Mouse (Mus musculus) heart, postnatal 25 days (tissue): ENCODE results near the gene B4galt1. TPM values are rescaled to one million over a fixed set of nuclear protein-coding genes. Genes with fewer than 3 reads are reported as not detected.

Experiments
- DNase-seq: peaks from one replicate; pipeline ENCODE4 v3.0.0; 2022; ENCODE audit warnings: low spot score
- intact Hi-C: fragments of 180-260 bp; cut with DNase I; formaldehyde crosslinking; loops from one replicate; pipeline ENCODE4 v1.15.1; 2025
- total RNA-seq, 2 experiments: library from RNA; stranded (reverse); gene quantifications; 2 replicates each; pipeline ENCODE4 v1.2.3; 2021

Gene B4galt1
- total RNA-seq, 2 experiments from 2014 or later: 58.2 to 70.4 TPM

GRCm38 (mm10) chr4:40825146-40825545 is 28.7 kb downstream of the B4galt1 start:
- no peak for DNase-seq
- intact Hi-C loops: no loop called here

DNA sequence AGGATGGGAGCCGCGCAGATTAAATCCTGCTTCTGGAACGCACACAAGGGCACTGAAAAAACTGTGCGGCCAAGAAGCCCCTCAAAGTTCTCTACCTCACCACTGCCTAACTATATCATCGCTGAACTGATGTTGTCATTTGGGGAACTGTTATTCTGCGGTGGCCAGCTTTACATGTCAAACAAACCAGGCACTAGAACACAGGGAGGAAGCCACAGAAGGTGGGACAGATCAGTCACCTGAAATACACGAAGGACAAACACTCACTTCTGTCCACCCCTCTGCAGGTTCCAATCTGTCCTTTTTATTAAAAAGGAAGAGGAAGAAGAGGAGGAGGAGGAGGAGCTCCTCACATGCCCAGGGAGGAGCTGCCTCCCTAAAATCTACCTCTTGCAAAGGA is 29.3 kb downstream of the B4galt1 start:
- no peak for DNase-seq
- intact Hi-C loops: no loop called here

DNA sequence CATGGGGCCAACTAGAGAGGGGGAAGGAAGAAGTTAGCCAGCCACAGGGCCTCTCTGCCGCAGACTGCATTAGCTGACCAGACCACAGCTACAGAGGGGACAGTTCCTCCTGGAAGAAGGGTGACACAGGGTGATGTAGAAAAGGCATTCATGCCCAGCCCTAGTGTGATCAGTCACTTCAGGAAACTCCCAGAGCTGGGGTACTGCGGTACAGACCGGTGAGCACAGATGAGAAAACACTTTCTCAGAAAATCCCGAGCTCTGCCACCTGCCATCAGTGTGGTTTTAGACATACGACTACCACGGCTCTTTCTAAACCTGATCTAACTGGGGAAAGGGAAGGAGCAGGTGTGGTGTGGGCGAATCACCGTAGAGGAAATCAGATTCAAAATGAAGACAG is 30.1 kb downstream of the B4galt1 start:
- intact Hi-C loops: no loop called here

GRCm38 (mm10) chr4:40823151-40823550 is 30.7 kb downstream of the B4galt1 start:
- no peak for DNase-seq
- intact Hi-C loops: no loop called here

More for the DNA sequence above, 30.1 kb downstream of the B4galt1 start:
- no peak for DNase-seq

DNA sequence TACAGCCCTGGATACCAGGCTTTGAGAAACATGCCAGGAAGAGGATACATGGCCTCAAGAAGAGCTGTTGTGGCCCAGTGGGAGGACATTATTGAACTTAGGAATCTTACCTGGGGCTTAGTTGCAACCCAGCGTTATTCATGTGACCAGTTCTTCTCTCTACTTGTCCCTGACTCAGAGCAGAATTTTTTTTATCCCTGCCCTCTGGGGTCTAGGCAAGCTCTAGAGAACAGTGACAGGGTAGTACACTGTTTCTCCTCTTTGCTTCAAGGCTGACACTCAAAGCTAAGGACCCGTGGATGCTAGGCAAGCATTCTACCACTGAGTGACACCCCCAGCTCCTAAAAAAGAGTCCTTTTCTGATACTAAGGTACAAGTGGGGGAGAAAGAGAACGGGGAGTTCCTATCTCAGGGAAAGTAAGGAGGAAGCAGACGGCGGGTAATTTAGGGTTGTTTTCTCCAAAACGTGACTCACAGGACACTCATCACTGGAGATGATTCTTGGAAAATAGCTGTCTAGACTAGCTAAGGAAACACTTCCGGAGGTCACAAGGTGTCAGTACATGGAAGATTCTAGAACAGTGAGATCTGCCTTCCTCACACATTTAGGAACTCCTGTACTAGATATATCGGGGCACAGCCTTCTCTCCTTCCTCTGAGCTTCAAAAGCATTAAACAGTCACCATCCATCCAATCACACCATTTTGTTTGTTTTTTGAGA is 32.3 kb downstream of the B4galt1 start:
- no peak for DNase-seq
- intact Hi-C loops: loop anchor here (1.0 to 2.0 kb wide), 2 partner anchors 12 to 31 kb away; no protein-coding TSS in a partner anchor

- intact Hi-C loops: loop anchor here (1.0 to 2.0 kb wide), 2 partner anchors 12 to 32 kb away; no protein-coding TSS in a partner anchor
- no peak for DNase-seq
Measured at GRCm38 (mm10) chr4:40820903-40821302, 32.9 kb downstream of the B4galt1 start.

DNA sequence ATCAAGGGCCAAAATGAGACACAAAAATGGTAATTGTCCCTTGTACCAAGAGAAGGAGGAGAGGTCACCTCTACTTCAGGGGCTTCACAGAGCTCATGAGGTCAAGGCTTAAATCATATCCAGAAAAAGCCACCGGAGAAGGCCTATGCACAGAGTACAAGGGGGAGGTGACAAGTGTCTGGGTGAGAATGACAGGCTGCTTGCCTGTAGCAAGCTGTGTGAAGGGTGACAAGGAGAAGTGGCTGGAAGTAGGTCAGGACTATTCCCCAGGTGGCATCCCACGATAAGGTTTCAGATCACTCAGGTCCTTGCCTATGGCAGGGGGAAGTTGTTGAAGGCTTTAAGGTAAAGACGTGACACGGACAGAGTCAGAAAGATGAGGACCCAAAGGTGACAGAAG is 33.8 kb downstream of the B4galt1 start:
- no peak for DNase-seq
- intact Hi-C loops: loop anchor here (2.0 kb wide), 1 partner anchor 33 kb away; no protein-coding TSS in a partner anchor

- intact Hi-C loops: no loop called here
- no peak for DNase-seq
Measured at GRCm38 (mm10) chr4:40819151-40819550, 34.7 kb downstream of the B4galt1 start.

- intact Hi-C loops: no loop called here
- DNase-seq: no peak
Measured at GRCm38 (mm10) chr4:40818421-40818820, 35.4 kb downstream of the B4galt1 start.

DNA sequence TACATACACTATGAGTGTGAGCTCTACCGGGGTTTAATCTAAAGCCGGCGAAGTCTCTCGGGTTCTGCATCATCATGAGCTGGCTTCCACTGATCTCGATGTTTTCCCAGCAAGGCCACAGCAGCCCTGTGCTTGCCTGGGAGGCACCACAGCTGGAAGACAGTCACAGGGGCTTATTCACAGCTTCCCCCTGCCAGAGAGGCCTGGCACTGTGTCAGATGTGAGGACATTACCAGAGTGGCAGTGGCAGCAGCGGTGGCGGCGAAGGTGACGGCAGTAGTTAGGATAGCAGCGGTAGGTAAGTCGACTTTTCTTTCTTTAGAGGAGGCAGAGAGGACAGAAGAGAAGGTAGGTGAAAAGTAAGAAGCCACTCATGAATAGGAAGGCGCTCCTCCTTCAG is 35.9 kb downstream of the B4galt1 start:
- intact Hi-C loops: no loop called here
- no peak for DNase-seq

GRCm38 (mm10) chr4:40815775-40816372 is 37.9 kb downstream of the B4galt1 start:
- no peak for DNase-seq
- intact Hi-C loops: no loop called here

- intact Hi-C loops: no loop called here
- no peak for DNase-seq
Measured at GRCm38 (mm10) chr4:40815120-40815519, 38.7 kb downstream of the B4galt1 start.

DNA sequence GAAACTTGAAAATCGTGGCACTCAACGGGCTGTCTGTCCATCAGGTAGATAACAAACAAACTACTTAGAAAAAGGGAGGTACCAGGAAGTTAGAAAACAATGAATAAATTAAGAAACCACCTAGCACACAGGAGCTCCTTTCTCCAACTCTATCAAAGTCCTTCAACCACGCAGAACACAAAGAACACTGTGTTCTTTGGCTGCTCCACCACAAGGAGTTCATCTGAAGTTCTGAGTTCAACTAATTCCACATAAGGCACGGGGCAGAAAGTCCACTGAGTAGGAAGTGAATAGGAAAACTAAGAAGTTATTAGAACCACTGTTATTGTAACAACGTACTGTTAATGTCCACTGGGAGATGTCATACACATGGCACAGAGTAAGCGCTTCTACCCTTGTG is 39.4 kb downstream of the B4galt1 start:
- intact Hi-C loops: no loop called here
- DNase-seq: no peak

DNA sequence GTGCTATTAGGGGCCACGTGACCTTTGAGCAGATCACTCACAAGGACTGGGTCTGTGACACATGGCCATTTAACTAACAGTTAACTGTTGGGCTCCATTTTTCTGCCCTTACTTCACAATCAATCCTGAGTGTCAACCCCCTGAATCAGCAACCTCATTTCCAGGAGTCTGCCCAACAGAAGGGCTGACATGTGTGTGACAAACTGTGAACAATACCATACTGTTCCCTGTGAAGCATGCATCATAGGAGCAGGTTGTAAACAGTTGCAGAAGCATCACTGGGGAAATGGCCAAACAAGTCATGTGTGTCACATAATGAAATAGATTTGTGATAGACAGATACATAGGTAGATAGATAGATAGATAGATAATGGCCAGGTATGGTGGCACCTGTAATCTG is 40.9 kb downstream of the B4galt1 start:
- DNase-seq: no peak
- intact Hi-C loops: no loop called here

DNA sequence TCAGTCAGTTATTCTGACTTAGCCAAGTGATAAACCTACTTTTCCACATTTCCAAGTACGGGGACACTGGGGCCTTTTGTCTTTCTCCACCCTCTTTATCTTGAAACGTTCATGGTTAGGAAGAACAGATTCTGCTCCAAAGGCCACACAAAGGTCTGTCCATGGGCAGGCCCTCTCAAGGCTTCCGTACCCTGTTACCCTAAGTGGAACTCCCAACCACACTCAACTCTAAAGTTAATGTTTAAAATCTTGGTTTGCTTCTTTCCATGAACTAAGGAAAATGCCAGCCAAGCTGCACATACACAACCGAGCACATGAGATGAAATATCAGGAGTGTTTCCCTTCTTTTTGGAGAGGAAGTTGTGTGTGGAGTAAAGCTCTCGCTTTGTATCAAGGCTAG is 43.3 kb downstream of the B4galt1 start:
- intact Hi-C loops: no loop called here

GRCm38 (mm10) chr4:40807382-40807781 is 46.4 kb downstream of the B4galt1 start:
- intact Hi-C loops: no loop called here
- no peak for DNase-seq

More for the DNA sequence above, 43.3 kb downstream of the B4galt1 start:
- DNase-seq: no peak

DNA sequence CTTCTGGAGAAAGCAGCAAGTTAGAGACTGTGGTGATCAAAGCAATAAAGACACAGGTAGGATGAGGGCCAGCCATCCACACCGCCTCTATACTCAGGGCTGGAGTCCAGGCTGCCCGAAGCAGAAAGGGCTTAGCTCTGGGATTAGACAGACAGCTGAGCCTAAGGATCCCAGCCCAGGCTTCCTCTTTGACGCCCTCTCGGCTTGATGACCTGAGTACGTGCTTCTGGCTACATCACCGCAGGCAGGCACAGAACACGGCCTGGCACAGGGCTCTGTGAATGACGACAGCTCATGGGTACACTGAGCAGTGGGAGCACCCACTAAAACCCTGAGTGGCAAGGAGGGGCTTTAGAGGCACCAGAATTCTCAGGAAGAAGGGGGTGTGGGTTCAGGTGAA is 48.4 kb downstream of the B4galt1 start:
- intact Hi-C loops: no loop called here
- no peak for DNase-seq

DNA sequence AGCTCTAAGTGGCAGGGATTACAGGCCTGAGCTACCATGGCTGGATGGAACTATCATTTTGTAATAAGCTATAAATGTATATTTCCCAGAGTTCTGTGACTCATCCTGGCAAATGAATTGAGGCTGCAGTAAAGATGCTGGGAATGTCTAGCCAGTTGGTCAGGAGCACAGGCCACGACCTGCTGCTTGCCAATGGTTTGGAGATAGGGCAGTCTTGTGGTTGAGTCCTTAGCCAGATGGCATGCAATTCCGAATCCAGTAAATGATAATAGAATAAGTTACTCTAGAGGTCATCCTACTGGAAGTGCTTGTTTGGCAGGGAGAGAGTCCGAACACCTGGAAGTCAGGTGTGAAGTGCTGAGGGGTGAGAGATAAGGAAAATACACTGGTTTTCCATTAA is 51.0 kb downstream of the B4galt1 start:
- no peak for DNase-seq
- intact Hi-C loops: no loop called here

GRCm38 (mm10) chr4:40801908-40802307 is 51.9 kb downstream of the B4galt1 start:
- no peak for DNase-seq

DNA sequence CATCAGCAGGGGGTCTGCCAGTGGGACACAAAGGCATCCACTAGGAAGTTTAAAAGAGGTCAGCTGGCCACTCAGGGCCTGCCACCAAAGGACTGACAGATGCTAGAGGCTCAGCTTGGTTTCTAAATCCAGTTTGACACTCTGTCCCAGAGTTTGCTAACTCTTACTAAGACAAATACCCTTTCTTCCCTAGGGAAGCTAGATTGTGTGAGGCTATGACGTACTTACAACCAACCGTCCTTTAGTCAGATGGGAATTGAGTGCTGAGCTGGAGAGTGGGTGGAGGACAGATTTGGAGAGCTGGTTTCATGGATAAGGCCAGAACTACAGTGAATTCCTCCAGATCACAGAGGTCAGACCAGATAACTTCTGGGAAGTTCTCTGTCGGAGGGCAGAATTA is 52.9 kb downstream of the B4galt1 start:
- intact Hi-C loops: no loop called here

More at GRCm38 (mm10) chr4:40801908-40802307, 51.9 kb downstream of the B4galt1 start:
- intact Hi-C loops: no loop called here

DNA sequence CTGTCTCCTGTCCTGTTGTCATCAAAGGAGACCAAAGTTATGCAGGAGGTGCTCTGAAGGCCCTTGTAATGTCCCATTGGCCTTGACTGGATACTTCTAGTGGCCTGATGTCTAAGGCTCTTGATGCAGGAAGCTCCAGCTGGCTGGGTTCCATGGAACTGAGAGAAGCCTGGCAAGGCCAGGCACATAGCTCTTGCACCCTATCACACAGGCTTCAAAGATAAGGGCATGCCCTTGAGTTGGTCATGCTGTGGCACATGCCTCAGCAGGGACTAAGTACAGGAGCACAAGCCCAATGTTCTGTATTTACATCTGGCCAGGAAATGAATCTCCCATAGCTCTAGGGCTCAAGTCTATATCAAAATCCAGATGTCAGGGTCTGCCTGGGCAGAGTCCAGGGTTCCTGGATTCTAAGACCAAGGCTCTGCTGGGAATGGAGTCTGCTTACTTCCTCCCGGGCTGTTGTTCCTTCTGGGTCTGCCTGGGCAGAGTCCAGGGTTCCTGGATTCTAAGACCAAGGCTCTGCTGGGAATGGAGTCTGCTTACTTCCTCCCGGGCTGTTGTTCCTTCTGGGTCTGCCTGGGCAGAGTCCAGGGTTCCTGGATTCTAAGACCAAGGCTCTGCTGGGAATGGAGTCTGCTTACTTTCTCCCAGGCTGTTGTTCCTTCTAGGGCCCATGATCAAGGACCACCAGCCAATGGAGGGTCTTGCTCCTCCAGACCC is 54.8 kb downstream of the B4galt1 start:
- intact Hi-C loops: loop anchor here (5.0 kb wide), 1 partner anchor 38 kb away; no protein-coding TSS in a partner anchor
- peak; percentile 51 for DNase-seq

More for the DNA sequence above, 52.9 kb downstream of the B4galt1 start:
- DNase-seq: no peak
